Mouse (Mus musculus) hindbrain, embryonic 13.5 days (tissue): Measurements from ENCODE around the gene Gapdh. TPM values are rescaled to one million over a fixed set of nuclear protein-coding genes. Genes with fewer than 3 reads are reported as not detected.
A peak's percentile ranks its signal among the peaks of the same experiment; 100 is the strongest.

Experiments
- ATAC-seq: fragments of 200-750 bp; cut with Nextera tagmentation; 2 replicates; pipeline ENCODE4 v1.8.0; 2017; ENCODE audit warnings: moderate TSS enrichment; ENCODE audit not compliant: low FRiP score
- H3K27ac ChIP-seq: fragments of 300-500 bp; sonication (generic); 2 replicates; pipeline ENCODE4 v1.5.1; 2015; ENCODE audit warnings: inconsistent platforms, mild to moderate bottlenecking, moderate library complexity
- H3K27me3 ChIP-seq: fragments of 300-500 bp; sonication (generic); 2 replicates; pipeline ENCODE4 v1.6.1; 2015; ENCODE audit warnings: mild to moderate bottlenecking, inconsistent platforms
- H3K36me3 ChIP-seq: fragments of 300-500 bp; sonication (generic); 2 replicates; pipeline ENCODE4 v1.6.1; 2015; ENCODE audit warnings: mild to moderate bottlenecking, inconsistent platforms
- H3K4me1 ChIP-seq: fragments of 300-500 bp; sonication (generic); replicated peaks from 2 replicates; pipeline ENCODE4 v1.6.1; 2015; ENCODE audit warnings: inconsistent platforms
- H3K4me2 ChIP-seq: fragments of 300-500 bp; sonication (generic); 2 replicates; pipeline ENCODE4 v1.6.1; 2015; ENCODE audit warnings: inconsistent platforms, mild to moderate bottlenecking, moderate library complexity
- H3K4me3 ChIP-seq: fragments of 300-500 bp; sonication (generic); 2 replicates; pipeline ENCODE4 v1.5.1; 2015; ENCODE audit warnings: mild to moderate bottlenecking, inconsistent platforms
- H3K9ac ChIP-seq: fragments of 300-500 bp; sonication (generic); 2 replicates; pipeline ENCODE4 v1.6.1; 2015; ENCODE audit warnings: mild to moderate bottlenecking, inconsistent platforms
- H3K9me3 ChIP-seq: fragments of 300-500 bp; sonication (generic); 2 replicates; pipeline ENCODE4 v1.6.1; 2016; ENCODE audit warnings: inconsistent platforms
- WGBS: fragments of 180-500 bp; shearing (Covaris S2); methylation state at CpG from one replicate; pipeline ENCODE4 v1.1.7; 2015; 5-methylcytosine and 5-hydroxymethylcytosine counted together
- polyA plus RNA-seq: library from polyadenylated mRNA; unstranded; fragments of >200 nt; fragmentation: Nextera tagmentation; extraction: Ambion mirVana; gene quantifications from 2 replicates; pipeline ENCODE4 v1.2.1, GENCODE M21; 2015

Gene Gapdh
- 1,320 and 1,327 TPM in 2 replicates for polyA plus RNA-seq

GRCm38 (mm10) chr6:125166051-125166751, at the start of gene Gapdh:
Gene Gapdh, minus strand, starts transcription at chr6:125166467.
- Histone ChIP-seq H3K27me3 (no peaks in the 10 kb centered on the region), H3K9ac (peak within 1 kb of the TSS; percentile 98), H3K36me3 (peaks cover 62% of the 10 kb centered on the region), H3K9me3 (no peaks in the 10 kb centered on the region), H3K27ac (peak within 1 kb of the TSS; percentile 95), H3K4me2 (peak within 1 kb of the TSS; percentile 97), H3K4me3 (peak within 1 kb of the TSS; percentile 98), H3K4me1 (peaks cover 49% of the 10 kb centered on the region)
- ATAC-seq: 0 out of 2 replicates have a peak, but pooled peaks have one; percentile 7
- WGBS: under 1% methylated on average over 18 of the region's 18 CpGs

DNA sequence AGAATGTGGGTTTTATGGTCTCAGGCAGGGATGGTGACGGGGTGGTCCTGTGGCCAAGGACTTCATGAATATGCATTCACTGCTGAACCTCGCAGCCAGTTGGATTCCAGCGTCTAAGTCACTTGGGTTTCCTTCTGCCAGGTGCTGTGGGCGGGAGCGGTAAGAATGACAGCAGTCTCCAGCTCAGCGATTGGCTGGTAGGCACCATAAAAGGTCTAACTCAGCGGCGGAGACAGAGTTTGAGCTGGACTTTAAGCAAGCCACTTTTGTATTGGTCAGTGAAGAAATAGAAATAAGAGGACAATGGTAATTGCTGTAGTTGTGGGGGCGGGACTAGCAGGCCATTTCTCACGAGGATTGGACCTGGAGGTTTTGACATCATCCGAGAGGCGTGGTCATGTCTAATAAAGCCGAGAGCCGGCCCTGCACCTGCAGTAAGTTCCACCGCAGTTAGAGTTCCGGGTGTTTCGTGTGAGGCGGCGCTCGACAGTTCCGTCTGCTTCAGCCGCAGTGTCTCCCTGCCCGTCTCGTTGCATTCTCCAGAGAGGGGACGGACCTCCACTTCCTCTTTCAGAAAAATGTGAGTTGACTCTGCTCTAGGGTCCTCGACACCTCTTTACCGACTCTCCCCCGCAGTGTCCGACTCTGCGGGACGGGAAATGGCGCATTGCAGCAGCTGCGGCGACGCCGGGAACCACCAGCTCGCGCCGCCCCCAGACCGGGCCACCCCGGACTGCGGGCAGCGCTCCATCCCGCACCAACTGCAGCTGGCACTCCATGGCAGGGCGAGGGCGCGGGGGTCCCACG, 49.1 kb upstream of the Gapdh start, which contains the start of gene Vamp1:
Gene Vamp1 (plus strand): TSS at position 404 of the 807 bp plus-strand sequence.
- H3K4me3 ChIP-seq: peak within 1 kb of the TSS; percentile 59

DNA sequence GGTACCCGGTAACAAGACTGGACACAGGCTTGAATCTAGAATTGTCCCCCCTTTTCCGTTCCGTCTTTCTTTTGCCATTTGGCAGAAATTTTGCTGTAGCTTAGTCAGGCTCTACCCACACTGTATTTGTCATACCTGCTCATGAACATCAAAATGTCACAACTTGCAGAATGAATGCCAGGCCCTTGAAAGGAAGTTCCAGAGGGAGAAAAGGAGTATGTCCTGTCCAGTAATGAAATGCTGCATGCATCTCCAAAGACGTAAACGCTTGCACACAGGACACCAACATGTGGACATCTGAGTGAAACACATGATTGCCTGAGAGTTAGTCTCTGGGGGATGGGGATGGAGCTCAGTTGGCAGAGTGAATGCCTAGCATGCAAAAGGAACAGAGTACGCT, 47.4 kb upstream of the Gapdh start:
- Histone ChIP-seq H3K27ac (no peak overlapping the region), H3K4me3 (no peak overlapping the region), H3K36me3 (no peaks in the 10 kb centered on the region), H3K4me2 (no peak overlapping the region), H3K4me1 (peaks cover 10% of the 10 kb centered on the region), H3K9me3 (no peaks in the 10 kb centered on the region), H3K27me3 (peaks cover 32% of the 10 kb centered on the region), H3K9ac (no peak overlapping the region)
- 74% methylated on average over 6 of the region's 6 CpGs for WGBS
- no peak for ATAC-seq

More for the DNA sequence above, 49.1 kb upstream of the Gapdh start, which contains the start of gene Vamp1:
- Histone ChIP-seq H3K27me3 (peaks cover 32% of the 10 kb centered on the region), H3K4me1 (peaks cover 10% of the 10 kb centered on the region), H3K9ac (peak within 1 kb of the TSS; percentile 81), H3K27ac (peak within 1 kb of the TSS; percentile 80), H3K36me3 (peaks cover 8% of the 10 kb centered on the region; the same call in 1 of the 2 replicates), H3K9me3 (no peaks in the 10 kb centered on the region), H3K4me2 (peak within 1 kb of the TSS; percentile 73)
- peak; percentile 98 for ATAC-seq
- under 1% methylated on average over 48 of the region's 48 CpGs for WGBS

DNA sequence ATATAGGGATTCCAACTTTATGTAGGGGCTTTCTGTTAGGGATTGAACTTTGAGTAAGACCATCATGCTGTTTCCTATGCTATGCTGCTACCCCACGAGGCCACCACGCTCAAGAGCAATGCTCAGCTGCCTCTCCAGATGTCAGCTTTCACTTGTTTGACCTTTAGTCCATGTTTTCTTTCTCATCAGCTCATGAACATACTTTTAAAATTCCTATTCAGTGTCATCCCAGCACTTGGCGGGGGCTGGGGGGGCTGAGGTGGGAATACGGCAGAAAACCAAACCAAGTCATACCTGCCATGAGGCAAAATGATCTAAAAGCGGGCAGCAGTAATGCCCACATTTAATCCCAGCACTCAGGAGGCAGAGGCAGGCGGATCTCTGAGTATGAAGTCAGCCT, 46.9 kb upstream of the Gapdh start:
- no peak overlapping the region for H3K4me3 ChIP-seq
- H3K4me1 ChIP-seq: peaks cover 10% of the 10 kb centered on the region
- ATAC-seq: no peak
- H3K4me2 ChIP-seq: no peak overlapping the region
- no peaks in the 10 kb centered on the region for H3K9me3 ChIP-seq
- WGBS: 77% methylated on average over 6 of the region's 6 CpGs
- no peak overlapping the region for H3K27ac ChIP-seq
- no peaks in the 10 kb centered on the region for H3K36me3 ChIP-seq
- H3K27me3 ChIP-seq: peaks cover 32% of the 10 kb centered on the region
- H3K9ac ChIP-seq: no peak overlapping the region

DNA sequence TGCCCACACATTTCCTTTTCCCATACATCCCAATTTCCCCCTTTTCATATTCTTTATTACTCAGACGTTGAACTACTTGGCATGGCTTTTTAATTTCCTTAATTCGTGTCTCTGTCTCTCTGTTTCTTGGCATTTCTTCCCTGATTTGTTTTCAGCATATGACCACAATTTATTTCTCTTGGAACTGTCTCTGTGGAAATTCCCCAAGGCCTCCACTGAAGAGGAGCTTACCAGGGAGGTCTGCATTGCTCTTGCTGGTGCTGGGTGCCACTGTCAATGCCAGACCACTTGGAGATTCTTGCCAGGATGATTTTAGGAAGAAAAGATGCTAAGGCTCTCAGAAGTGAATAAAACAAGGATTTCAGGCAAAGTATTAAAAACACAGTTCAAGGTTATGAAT, 46.4 kb upstream of the Gapdh start:
- ATAC-seq: no peak
- Histone ChIP-seq H3K4me1 (peaks cover 10% of the 10 kb centered on the region), H3K9me3 (no peaks in the 10 kb centered on the region), H3K9ac (no peak overlapping the region), H3K36me3 (no peaks in the 10 kb centered on the region), H3K4me3 (no peak overlapping the region), H3K4me2 (no peak overlapping the region), H3K27me3 (peaks cover 32% of the 10 kb centered on the region), H3K27ac (no peak overlapping the region)
- WGBS: 59% methylated on average over 2 of the region's 2 CpGs

DNA sequence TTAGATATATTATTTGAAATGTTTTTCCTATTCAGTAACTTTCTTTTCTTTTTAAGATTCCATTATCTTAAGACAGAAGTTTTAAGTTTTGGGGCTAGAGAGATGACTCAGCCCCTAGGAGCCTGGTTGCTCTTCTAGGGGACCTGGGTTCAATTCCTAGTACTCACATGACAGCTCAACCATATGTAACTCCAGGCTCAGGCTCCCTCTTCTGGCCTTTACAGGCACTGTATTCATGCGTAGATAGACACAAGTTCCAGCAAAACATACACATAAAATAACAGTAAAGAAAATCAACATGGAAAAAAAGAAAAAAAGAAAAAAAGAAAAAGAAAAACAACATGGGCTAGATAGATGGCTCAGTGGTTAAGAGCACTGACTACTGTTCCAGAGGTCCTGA, 44.2 kb upstream of the Gapdh start:
- Histone ChIP-seq H3K36me3 (no peaks in the 10 kb centered on the region), H3K9me3 (no peaks in the 10 kb centered on the region), H3K4me3 (no peak overlapping the region), H3K4me2 (no peak overlapping the region), H3K27me3 (peaks cover 27% of the 10 kb centered on the region), H3K9ac (no peak overlapping the region), H3K27ac (no peak overlapping the region), H3K4me1 (no peaks in the 10 kb centered on the region)
- no peak for ATAC-seq
- WGBS: 85% methylated on average over 1 of the region's 1 CpGs

GRCm38 (mm10) chr6:125197166-125197565, 30.9 kb upstream of the Gapdh start:
- Histone ChIP-seq H3K4me3 (no peak overlapping the region), H3K27ac (no peak overlapping the region), H3K4me1 (peaks cover 15% of the 10 kb centered on the region), H3K9me3 (no peaks in the 10 kb centered on the region), H3K27me3 (no peaks in the 10 kb centered on the region), H3K9ac (no peak overlapping the region), H3K4me2 (no peak overlapping the region), H3K36me3 (peaks cover 30% of the 10 kb centered on the region)
- no peak for ATAC-seq
- 84% methylated on average over 5 of the region's 5 CpGs for WGBS

GRCm38 (mm10) chr6:125196301-125196700, 30.0 kb upstream of the Gapdh start:
- H3K27me3 ChIP-seq: no peaks in the 10 kb centered on the region
- no peak overlapping the region for H3K27ac ChIP-seq
- 50% methylated on average over 3 of the region's 3 CpGs for WGBS
- peaks cover 15% of the 10 kb centered on the region for H3K4me1 ChIP-seq
- ATAC-seq: no peak
- H3K4me3 ChIP-seq: no peak overlapping the region
- no peaks in the 10 kb centered on the region for H3K9me3 ChIP-seq
- peaks cover 30% of the 10 kb centered on the region for H3K36me3 ChIP-seq
- H3K4me2 ChIP-seq: no peak overlapping the region
- no peak overlapping the region for H3K9ac ChIP-seq

DNA sequence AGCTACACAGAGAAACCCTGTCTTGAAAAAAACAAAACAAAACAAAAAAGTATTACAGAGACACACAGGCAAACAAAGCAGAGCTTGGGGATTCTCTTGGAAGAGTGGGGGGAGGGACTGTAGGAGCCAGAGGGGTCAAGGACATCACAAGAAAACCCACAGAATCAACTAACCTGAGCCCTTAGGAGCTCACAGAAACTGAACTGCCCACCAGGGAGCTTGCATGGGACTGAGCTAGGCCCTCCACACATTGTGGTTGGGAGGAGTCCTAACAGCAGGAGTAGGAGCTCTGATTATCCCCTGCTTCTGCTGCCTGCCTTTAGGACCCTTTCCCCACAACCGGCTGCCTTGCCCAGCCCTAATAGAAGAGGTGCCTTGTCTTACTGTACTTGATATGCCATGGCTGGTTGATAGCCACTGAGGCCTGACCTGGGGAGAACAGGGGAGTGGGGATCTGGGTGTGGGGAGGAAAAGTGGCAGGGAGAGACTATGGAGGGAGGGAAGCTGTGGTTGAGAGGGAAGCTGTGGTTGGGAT, 29.3 kb upstream of the Gapdh start:
- Histone ChIP-seq H3K27me3 (no peaks in the 10 kb centered on the region), H3K4me1 (peaks cover 20% of the 10 kb centered on the region), H3K4me3 (no peak overlapping the region), H3K4me2 (no peak overlapping the region), H3K36me3 (peaks cover 30% of the 10 kb centered on the region), H3K9ac (no peak overlapping the region), H3K9me3 (no peaks in the 10 kb centered on the region), H3K27ac (no peak overlapping the region)
- WGBS: 26% methylated on average over 1 of the region's 1 CpGs
- ATAC-seq: no peak

DNA sequence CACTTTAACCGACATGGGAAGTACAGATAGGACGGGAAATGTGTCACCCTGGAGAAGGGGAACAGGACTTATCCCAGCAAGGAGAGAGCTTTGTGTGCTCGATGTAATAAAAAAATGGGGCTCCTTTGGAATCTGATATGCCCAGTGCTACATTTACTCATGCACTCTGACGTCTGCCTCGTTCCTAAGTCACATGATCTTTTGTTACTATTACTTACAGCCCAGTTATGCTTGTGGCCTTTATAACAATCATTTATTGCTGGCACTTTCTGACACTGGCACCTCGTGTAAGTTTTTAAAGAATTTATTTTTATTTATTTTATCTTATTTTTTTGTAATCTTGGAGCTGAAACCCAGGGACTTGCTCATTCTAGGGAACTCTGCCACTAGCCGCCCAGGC, 27.1 kb upstream of the Gapdh start:
- Histone ChIP-seq H3K27me3 (no peaks in the 10 kb centered on the region), H3K27ac (no peak overlapping the region), H3K4me3 (no peak overlapping the region), H3K4me2 (no peak overlapping the region; the same call in 1 of the 2 replicates), H3K9ac (no peak overlapping the region), H3K36me3 (peaks cover 43% of the 10 kb centered on the region), H3K9me3 (no peaks in the 10 kb centered on the region), H3K4me1 (peaks cover 32% of the 10 kb centered on the region)
- ATAC-seq: no peak
- WGBS: 80% methylated on average over 7 of the region's 7 CpGs

DNA sequence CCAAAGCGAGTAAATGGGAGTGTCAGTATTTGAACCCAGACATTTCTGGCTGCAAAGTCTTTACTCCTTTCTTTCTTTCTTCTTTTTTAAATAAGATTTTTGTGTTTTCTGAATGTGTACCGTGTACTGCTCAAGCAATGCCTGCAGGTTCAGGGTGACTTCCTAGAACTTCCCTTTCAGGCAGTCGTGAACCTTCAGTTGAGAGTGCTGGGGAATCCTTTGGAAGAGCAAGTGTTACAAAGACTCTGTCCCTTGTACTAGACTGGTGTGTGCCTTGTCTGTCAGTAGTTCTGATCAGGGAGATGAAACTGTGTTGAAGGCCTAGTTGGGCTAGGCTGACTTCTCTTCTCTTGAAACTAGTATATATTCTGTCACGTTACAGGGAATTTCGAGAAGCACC, 26.6 kb upstream of the Gapdh start:
- Histone ChIP-seq H3K4me2 (peak overlapping the region; percentile 67), H3K27me3 (no peaks in the 10 kb centered on the region), H3K9ac (peak overlapping the region; percentile 82), H3K9me3 (no peaks in the 10 kb centered on the region), H3K27ac (peak overlapping the region; percentile 99), H3K36me3 (peaks cover 45% of the 10 kb centered on the region), H3K4me1 (peaks cover 32% of the 10 kb centered on the region), H3K4me3 (peak overlapping the region; percentile 70)
- no peak for ATAC-seq
- 48% methylated on average over 5 of the region's 5 CpGs for WGBS

GRCm38 (mm10) chr6:125192016-125192714, 25.9 kb upstream of the Gapdh start:
- under 1% methylated on average over 34 of the region's 34 CpGs for WGBS
- ATAC-seq: peak; percentile 97

More at GRCm38 (mm10) chr6:125192016-125192714, 25.9 kb upstream of the Gapdh start:
- Histone ChIP-seq H3K9ac (peak overlapping the region; percentile 82), H3K4me3 (peak overlapping the region; percentile 70), H3K9me3 (no peaks in the 10 kb centered on the region), H3K4me1 (peaks cover 32% of the 10 kb centered on the region), H3K27ac (peak overlapping the region; percentile 99), H3K4me2 (peak overlapping the region; percentile 67), H3K27me3 (no peaks in the 10 kb centered on the region), H3K36me3 (peaks cover 52% of the 10 kb centered on the region)
